Mouse (Mus musculus) spleen, adult 2 months (tissue): ENCODE measurements at regions not wholly inside any gene's neighbourhood (a gene's known extent, or its start where the extent isn't known, plus 50 kb on each side); places are given as distances from the start of the nearest gene placed in this dataset.

Experiments used
- CTCF ChIP-seq: fragments of 200-500 bp; IDR thresholded peaks from 2 replicates; pipeline ENCODE4 v1.5.1; 2011; ENCODE audit warnings: mild to moderate bottlenecking, inconsistent platforms; ENCODE audit not compliant: insufficient read depth, insufficient read length, insufficient replicate concordance; ENCODE audit errors: extremely low read depth
- POLR2A ChIP-seq: fragments of 200-500 bp; IDR thresholded peaks from 2 replicates; pipeline ENCODE4 v1.6.1; 2011; ENCODE audit warnings: low read depth, low read length, inconsistent platforms

DNA sequence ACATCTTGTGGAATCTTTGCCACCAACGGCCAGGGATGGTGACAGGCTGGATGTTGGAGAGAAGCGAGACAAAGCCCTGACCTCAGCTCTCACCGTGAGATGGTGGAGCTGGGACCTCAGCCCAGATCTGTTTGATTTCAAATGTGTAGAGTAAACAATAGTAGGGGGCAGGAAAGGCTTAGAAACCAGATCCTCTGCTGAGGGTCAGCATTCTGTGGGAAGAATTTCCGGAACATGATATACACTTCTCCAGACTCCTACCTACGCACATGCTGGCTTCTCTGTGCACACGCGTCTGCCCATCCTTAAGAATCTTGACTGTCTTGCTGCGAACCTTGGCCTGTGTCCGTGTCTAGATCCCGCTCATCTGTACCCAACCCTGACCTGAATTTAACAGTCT lies 129.7 kb downstream of the Plpp3 start:
- TF ChIP-seq CTCF (no peak), POLR2A (no peak)
